Mouse (Mus musculus): ENCODE measurements around the gene Cideb. TPM values are rescaled to one million over a fixed set of nuclear protein-coding genes. Genes with fewer than 3 reads are reported as not detected.

Gene Cideb
- polyA plus RNA-seq, 1 experiment from 2014 or later: 0.33 TPM

Other genes starting within 250 kb of the Cideb start
- 3.7 and 5.2 TPM in 2 replicates for gene Cpne6, start 248.0 kb downstream of the Cideb start, polyA plus RNA-seq (2014; fragmentation: Nextera tagmentation; extraction: Ambion mirVana)
- gene Nrl, start 233.5 kb downstream of the Cideb start, polyA plus RNA-seq (2014; fragmentation: Nextera tagmentation; extraction: Ambion mirVana): not detected in 2 replicates
- gene Pck2, start 218.2 kb downstream of the Cideb start, polyA plus RNA-seq (2014; fragmentation: Nextera tagmentation; extraction: Ambion mirVana): 28.1 and 32.7 TPM in 2 replicates
- 55.1 and 57.7 TPM in 2 replicates for gene Dcaf11, start 198.5 kb downstream of the Cideb start, polyA plus RNA-seq (2014; fragmentation: Nextera tagmentation; extraction: Ambion mirVana)
- gene A730061H03Rik, start 198.1 kb downstream of the Cideb start, polyA plus RNA-seq (2014; fragmentation: Nextera tagmentation; extraction: Ambion mirVana): 1.1 and 1.2 TPM in 2 replicates
- gene Fitm1, start 182.8 kb downstream of the Cideb start, polyA plus RNA-seq (2014; fragmentation: Nextera tagmentation; extraction: Ambion mirVana): 36.5 and 46.9 TPM in 2 replicates
- gene Psme1, start 180.3 kb downstream of the Cideb start, polyA plus RNA-seq (2014; fragmentation: Nextera tagmentation; extraction: Ambion mirVana): 119 and 123 TPM in 2 replicates
- gene Emc9, start 173.2 kb downstream of the Cideb start, polyA plus RNA-seq (2014; fragmentation: Nextera tagmentation; extraction: Ambion mirVana): 9.9 and 12.6 TPM in 2 replicates
- gene Psme2, start 167.3 kb downstream of the Cideb start, polyA plus RNA-seq (2014; fragmentation: Nextera tagmentation; extraction: Ambion mirVana): 249 TPM in 2 replicates
- 11.7 and 13.7 TPM in 2 replicates for gene Rnf31, start 166.8 kb downstream of the Cideb start, polyA plus RNA-seq (2014; fragmentation: Nextera tagmentation; extraction: Ambion mirVana)
- 10.8 and 12.1 TPM in 2 replicates for gene Irf9, start 154.9 kb downstream of the Cideb start, polyA plus RNA-seq (2014; fragmentation: Nextera tagmentation; extraction: Ambion mirVana)
- gene Rec8, start 140.4 kb downstream of the Cideb start, polyA plus RNA-seq (2014; fragmentation: Nextera tagmentation; extraction: Ambion mirVana): 2.0 and 2.3 TPM in 2 replicates
- 127 and 134 TPM in 2 replicates for gene Ipo4, start 122.5 kb downstream of the Cideb start, polyA plus RNA-seq (2014; fragmentation: Nextera tagmentation; extraction: Ambion mirVana)
- 0.79 and 2.8 TPM in 2 replicates for gene Gm49378, start 120.6 kb downstream of the Cideb start, polyA plus RNA-seq (2014; fragmentation: Nextera tagmentation; extraction: Ambion mirVana)
- 106 and 108 TPM in 2 replicates for gene Tm9sf1, start 114.7 kb downstream of the Cideb start, polyA plus RNA-seq (2014; fragmentation: Nextera tagmentation; extraction: Ambion mirVana)
- gene Tssk4, start 108.3 kb downstream of the Cideb start, polyA plus RNA-seq (2014; fragmentation: Nextera tagmentation; extraction: Ambion mirVana): 0.97 and 1.0 TPM in 2 replicates
- 42.6 and 48.3 TPM in 2 replicates for gene Mdp1, start 98.0 kb downstream of the Cideb start, polyA plus RNA-seq (2014; fragmentation: Nextera tagmentation; extraction: Ambion mirVana)
- gene Gmpr2, start 86.5 kb downstream of the Cideb start, polyA plus RNA-seq (2014; fragmentation: Nextera tagmentation; extraction: Ambion mirVana): 49.6 and 54.8 TPM in 2 replicates
- 524 and 534 TPM in 2 replicates for gene Nedd8, start 86.3 kb downstream of the Cideb start, polyA plus RNA-seq (2014; fragmentation: Nextera tagmentation; extraction: Ambion mirVana)
- 32.2 and 36.2 TPM in 2 replicates for gene Tinf2, start 76.6 kb downstream of the Cideb start, polyA plus RNA-seq (2014; fragmentation: Nextera tagmentation; extraction: Ambion mirVana)
- 7.1 and 8.0 TPM in 2 replicates for gene Tgm1, start 44.5 kb downstream of the Cideb start, polyA plus RNA-seq (2014; fragmentation: Nextera tagmentation; extraction: Ambion mirVana)
- 20.7 and 20.9 TPM in 2 replicates for gene Rabggta, start 36.2 kb downstream of the Cideb start, polyA plus RNA-seq (2014; fragmentation: Nextera tagmentation; extraction: Ambion mirVana)
- 76.5 and 83.8 TPM in 2 replicates for gene Dhrs1, start 12.8 kb downstream of the Cideb start, polyA plus RNA-seq (2014; fragmentation: Nextera tagmentation; extraction: Ambion mirVana)
- gene Nop9, start 12.8 kb downstream of the Cideb start, polyA plus RNA-seq (2014; fragmentation: Nextera tagmentation; extraction: Ambion mirVana): 32.6 and 36.9 TPM in 2 replicates
- gene Ltb4r2, start 3.0 kb upstream of the Cideb start, polyA plus RNA-seq (2014; fragmentation: Nextera tagmentation; extraction: Ambion mirVana): 0.47 and 0.51 TPM in 2 replicates
- gene Ltb4r1, start 7.5 kb upstream of the Cideb start, polyA plus RNA-seq (2014; fragmentation: Nextera tagmentation; extraction: Ambion mirVana): 0.24 and 0.56 TPM in 2 replicates
- gene Adcy4, start 25.6 kb upstream of the Cideb start, polyA plus RNA-seq (2014; fragmentation: Nextera tagmentation; extraction: Ambion mirVana): 13.4 and 16.2 TPM in 2 replicates
- 32.0 and 35.3 TPM in 2 replicates for gene Ripk3, start 30.4 kb upstream of the Cideb start, polyA plus RNA-seq (2014; fragmentation: Nextera tagmentation; extraction: Ambion mirVana)
- gene Nfatc4, start 64.7 kb upstream of the Cideb start, polyA plus RNA-seq (2014; fragmentation: Nextera tagmentation; extraction: Ambion mirVana): 56.5 and 74.7 TPM in 2 replicates
- gene Nynrin, start 95.6 kb upstream of the Cideb start, polyA plus RNA-seq (2014; fragmentation: Nextera tagmentation; extraction: Ambion mirVana): 15.6 and 19.5 TPM in 2 replicates
- gene Cbln3, start 125.9 kb upstream of the Cideb start, polyA plus RNA-seq (2014; fragmentation: Nextera tagmentation; extraction: Ambion mirVana): 0.25 and 0.50 TPM in 2 replicates
- 9.1 and 9.7 TPM in 2 replicates for gene Khnyn, start 126.5 kb upstream of the Cideb start, polyA plus RNA-seq (2014; fragmentation: Nextera tagmentation; extraction: Ambion mirVana)
- gene Sdr39u1, start 141.8 kb upstream of the Cideb start, polyA plus RNA-seq (2014; fragmentation: Nextera tagmentation; extraction: Ambion mirVana): 56.9 and 71.5 TPM in 2 replicates
- gene Cma1, start 186.2 kb upstream of the Cideb start, polyA plus RNA-seq (2014; fragmentation: Nextera tagmentation; extraction: Ambion mirVana): 129 and 233 TPM in 2 replicates
- gene Cma2, start 192.5 kb upstream of the Cideb start, polyA plus RNA-seq (2014; fragmentation: Nextera tagmentation; extraction: Ambion mirVana): 0.21 TPM in 1 of 2 replicates, not detected in the other

Measured in embryonic facial prominence, embryonic 14.5 days (tissue).